Mouse (Mus musculus) midbrain, postnatal 0 days (tissue): ENCODE data around the gene Zfp358. TPM values are rescaled to one million over a fixed set of nuclear protein-coding genes. Genes with fewer than 3 reads are reported as not detected.

Experiments
- ATAC-seq: fragments of 200-750 bp; cut with Nextera tagmentation; 2 replicates; pipeline ENCODE4 v1.8.0; 2017; ENCODE audit warnings: moderate number of reproducible peaks, mild to moderate bottlenecking, moderate TSS enrichment, moderate library complexity; ENCODE audit not compliant: low FRiP score
- DNase-seq: peaks from one replicate; pipeline ENCODE4 v3.0.0-alpha.2; 2015; ENCODE audit warnings: low spot score
- H3K27ac ChIP-seq: fragments of 300-500 bp; sonication (generic); 2 replicates; pipeline ENCODE4 v1.5.1; 2014; ENCODE audit warnings: low read depth, mild to moderate bottlenecking, low read length, mixed read lengths
- H3K27me3 ChIP-seq: fragments of 300-500 bp; sonication (generic); 2 replicates; pipeline ENCODE4 v1.6.1; 2014; ENCODE audit warnings: low read length, control low read depth, mixed read lengths; ENCODE audit not compliant: insufficient read depth
- H3K36me3 ChIP-seq: fragments of 300-500 bp; sonication (generic); 2 replicates; pipeline ENCODE4 v1.6.1; 2014; ENCODE audit warnings: low read length, control low read depth, mixed read lengths; ENCODE audit not compliant: insufficient read depth
- H3K4me1 ChIP-seq: fragments of 300-500 bp; sonication (generic); 2 replicates; pipeline ENCODE4 v1.6.1; 2014; ENCODE audit warnings: mild to moderate bottlenecking, control low read depth, antibody characterized with exemption, low read length, mixed read lengths; ENCODE audit not compliant: insufficient read depth
- H3K4me2 ChIP-seq: fragments of 300-500 bp; sonication (generic); 2 replicates; pipeline ENCODE4 v1.6.1; 2014; ENCODE audit warnings: low read depth, mild to moderate bottlenecking, low read length, mixed read lengths; ENCODE audit not compliant: poor library complexity, severe bottlenecking
- H3K4me3 ChIP-seq: fragments of 300-500 bp; sonication (generic); 2 replicates; pipeline ENCODE4 v1.5.1; 2014; ENCODE audit warnings: low read depth, mild to moderate bottlenecking, low read length, moderate library complexity
- H3K9ac ChIP-seq: fragments of 300-500 bp; sonication (generic); replicated peaks from 2 replicates; pipeline ENCODE4 v1.6.1; 2014; ENCODE audit warnings: mild to moderate bottlenecking, low read length, moderate library complexity, mixed read lengths; ENCODE audit not compliant: poor library complexity, severe bottlenecking
- H3K9me3 ChIP-seq: fragments of 300-500 bp; sonication (generic); 2 replicates; pipeline ENCODE4 v1.6.1; 2016; ENCODE audit warnings: low read length, control low read depth
- CTCF ChIP-seq: IDR thresholded peaks from 2 replicates; pipeline ENCODE4 v1.5.1; 2016; ENCODE audit warnings: antibody characterized with exemption, mild to moderate bottlenecking
- WGBS: fragments of 180-500 bp; shearing (Covaris S2); extraction: QIAGEN DNeasy Blood & Tissue Kit; methylation state at CpG from one replicate; pipeline ENCODE4 v1.1.7; 2014; 5-methylcytosine and 5-hydroxymethylcytosine counted together
- polyA plus RNA-seq: library from polyadenylated mRNA; unstranded; fragments of >200 nt; fragmentation: Nextera tagmentation; extraction: Ambion mirVana; gene quantifications from 2 replicates; pipeline ENCODE4 v1.2.1, GENCODE M21; 2015
- total RNA-seq: library from RNA; depleted of rRNA; stranded (reverse); fragments of >200 nt; gene quantifications from 2 replicates; pipeline ENCODE4 v1.2.3, GENCODE M21; 2014; rRNA removed

Gene Zfp358
- total RNA-seq = 85.5 and 106 TPM in 2 replicates
- 57.1 and 58.3 TPM in 2 replicates for polyA plus RNA-seq

DNA sequence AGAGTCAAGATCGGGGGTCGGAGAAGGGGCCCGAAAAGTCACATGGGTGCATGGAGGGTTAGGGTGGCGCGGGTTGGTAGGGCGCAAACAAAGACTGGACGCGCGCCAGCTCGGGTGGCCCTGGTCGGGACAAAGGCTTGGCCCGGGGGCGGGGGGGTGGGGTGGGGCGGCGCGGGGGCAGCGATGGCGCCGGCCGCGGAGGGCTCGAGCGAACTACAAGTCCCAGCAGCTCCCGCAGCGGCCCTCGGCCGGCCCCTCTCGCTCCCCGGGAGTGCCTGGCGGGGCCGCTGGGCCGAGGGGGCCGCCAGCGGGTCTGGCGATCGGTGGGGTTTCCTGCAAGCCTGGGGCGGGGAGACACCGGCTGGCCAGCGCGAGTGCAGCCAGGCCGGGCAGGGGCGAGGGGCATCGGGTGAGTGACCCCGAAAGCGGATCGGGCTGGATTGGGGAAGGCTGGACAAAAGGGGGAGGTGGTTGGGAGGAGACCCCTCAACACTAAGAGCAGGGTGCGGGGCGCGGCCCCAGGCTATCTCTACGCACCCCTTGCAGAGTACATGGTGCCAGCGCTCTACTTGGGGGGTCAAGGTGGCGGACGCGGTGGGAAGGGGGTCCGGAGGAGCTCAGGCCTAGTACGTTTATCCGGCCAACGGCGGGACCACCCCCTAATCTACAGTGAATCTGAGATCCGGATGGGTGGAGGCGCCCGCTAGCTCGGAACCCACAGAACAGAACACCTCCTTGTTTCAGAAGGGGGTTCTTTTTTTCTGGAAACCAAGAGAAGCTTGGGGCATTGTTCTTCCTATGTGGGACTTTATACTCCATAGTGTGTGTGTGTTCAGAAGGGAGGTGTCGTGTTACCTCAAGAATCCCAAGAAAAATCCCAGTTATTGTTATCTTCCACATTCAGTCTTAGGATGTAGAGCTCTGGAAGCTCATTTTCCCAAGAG lies at the start of gene Zfp358:
Zfp358 (plus strand) TSS at position 238 of the 944 bp plus-strand sequence.
- ATAC-seq = peak; percentile 88
- DNase-seq = peak; percentile 86
- Histone ChIP-seq H3K9ac (peak within 1 kb of the TSS; percentile 99), H3K4me3 (peak within 1 kb of the TSS; percentile 86), H3K4me2 (peak within 1 kb of the TSS; percentile 70), H3K4me1 (0 out of 2 replicates have a peak, but pooled peaks cover 6% of the 10 kb centered on the region), H3K27me3 (no peaks in the 10 kb centered on the region), H3K27ac (peak within 1 kb of the TSS; percentile 96), H3K36me3 (peaks cover 20% of the 10 kb centered on the region), H3K9me3 (no peaks in the 10 kb centered on the region)
- no peak for TF ChIP-seq CTCF
- 1% methylated on average over 54 of the region's 64 CpGs for WGBS

DNA sequence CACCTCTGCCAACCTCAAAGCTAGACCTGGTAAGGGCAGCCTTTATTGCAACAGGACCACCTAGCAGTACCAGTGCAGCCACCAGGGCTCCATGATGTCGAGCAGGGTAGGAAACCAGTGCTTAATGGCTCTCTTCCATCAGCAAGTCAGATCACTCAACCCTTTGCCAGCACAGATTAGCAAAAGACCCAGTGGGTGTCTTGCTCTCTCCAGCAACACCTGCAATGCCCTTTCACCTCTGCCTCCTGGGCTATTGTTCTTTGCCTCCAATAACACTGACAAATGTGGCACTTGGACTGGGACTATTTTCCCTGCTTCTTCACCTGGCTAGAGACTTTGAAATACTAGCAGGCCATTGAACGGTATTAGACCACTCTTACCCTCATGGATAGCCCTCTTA lies 43.7 kb upstream of the Zfp358 start:
- no peak for DNase-seq
- no peak overlapping the region for H3K27ac ChIP-seq
- peaks cover 60% of the 10 kb centered on the region for H3K36me3 ChIP-seq
- H3K27me3 ChIP-seq = no peaks in the 10 kb centered on the region
- H3K4me1 ChIP-seq = no peaks in the 10 kb centered on the region
- WGBS = 92% methylated on average over 2 of the region's 2 CpGs
- no peak overlapping the region for H3K4me2 ChIP-seq
- ATAC-seq = no peak
- no peak for TF ChIP-seq CTCF
- no peak overlapping the region for H3K9ac ChIP-seq
- H3K4me3 ChIP-seq = no peak overlapping the region
- no peaks in the 10 kb centered on the region for H3K9me3 ChIP-seq

DNA sequence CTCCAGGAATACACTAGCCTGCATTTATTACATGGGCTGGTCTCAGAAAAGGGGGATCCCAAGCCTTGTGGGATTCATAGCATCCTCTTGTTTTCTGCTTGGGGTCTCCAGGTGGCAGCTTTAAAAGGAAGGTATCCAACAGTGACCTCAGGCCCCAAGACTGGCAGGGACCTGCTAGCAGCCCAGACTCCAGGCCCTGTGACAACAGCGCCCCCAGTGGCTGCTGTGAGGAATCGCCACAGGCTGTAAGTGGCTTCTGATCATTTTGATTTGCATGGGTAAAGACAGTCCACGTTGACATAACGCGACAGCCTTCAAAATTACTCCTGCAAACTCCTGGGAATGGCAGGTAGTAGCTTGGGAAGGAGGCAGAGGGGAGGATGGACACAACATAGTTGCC lies 42.3 kb upstream of the Zfp358 start:
- no peak overlapping the region for H3K4me3 ChIP-seq
- peak; percentile 92 for TF ChIP-seq CTCF
- peaks cover 66% of the 10 kb centered on the region for H3K36me3 ChIP-seq
- peak; percentile 70 for DNase-seq
- H3K9ac ChIP-seq = no peak overlapping the region
- H3K27me3 ChIP-seq = no peaks in the 10 kb centered on the region
- 31% methylated on average over 5 of the region's 5 CpGs for WGBS
- H3K4me2 ChIP-seq = no peak overlapping the region
- no peaks in the 10 kb centered on the region for H3K4me1 ChIP-seq
- ATAC-seq = peak; percentile 59; the same call in 1 of the 2 replicates
- no peak overlapping the region for H3K27ac ChIP-seq
- H3K9me3 ChIP-seq = no peaks in the 10 kb centered on the region

DNA sequence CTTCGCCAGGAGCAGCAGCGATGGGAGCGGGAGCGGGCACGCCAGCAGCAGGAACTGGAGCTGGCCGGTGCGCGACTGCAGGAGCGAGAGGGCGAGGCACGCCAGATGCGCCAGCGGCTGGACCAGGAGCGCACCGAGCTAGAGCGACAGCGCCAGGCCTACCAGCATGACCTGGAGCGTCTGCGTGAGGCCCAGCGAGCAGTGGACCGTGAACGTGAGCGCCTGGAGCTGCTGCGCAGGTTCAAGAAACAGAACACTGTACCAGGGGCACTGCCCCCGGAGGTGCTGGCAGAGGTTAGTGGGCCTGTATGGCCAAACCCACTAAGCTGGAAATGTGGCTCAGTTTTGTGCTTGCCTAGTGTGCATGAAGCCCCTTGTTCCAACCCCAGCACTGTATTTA lies 40.9 kb upstream of the Zfp358 start:
- H3K4me1 ChIP-seq = no peaks in the 10 kb centered on the region
- H3K9ac ChIP-seq = no peak overlapping the region
- ATAC-seq = no peak
- no peaks in the 10 kb centered on the region for H3K27me3 ChIP-seq
- no peak overlapping the region for H3K4me3 ChIP-seq
- no peaks in the 10 kb centered on the region for H3K9me3 ChIP-seq
- H3K36me3 ChIP-seq = peaks cover 73% of the 10 kb centered on the region
- TF ChIP-seq CTCF = no peak
- DNase-seq = no peak
- H3K27ac ChIP-seq = no peak overlapping the region
- 94% methylated on average over 25 of the region's 25 CpGs for WGBS
- no peak overlapping the region for H3K4me2 ChIP-seq

DNA sequence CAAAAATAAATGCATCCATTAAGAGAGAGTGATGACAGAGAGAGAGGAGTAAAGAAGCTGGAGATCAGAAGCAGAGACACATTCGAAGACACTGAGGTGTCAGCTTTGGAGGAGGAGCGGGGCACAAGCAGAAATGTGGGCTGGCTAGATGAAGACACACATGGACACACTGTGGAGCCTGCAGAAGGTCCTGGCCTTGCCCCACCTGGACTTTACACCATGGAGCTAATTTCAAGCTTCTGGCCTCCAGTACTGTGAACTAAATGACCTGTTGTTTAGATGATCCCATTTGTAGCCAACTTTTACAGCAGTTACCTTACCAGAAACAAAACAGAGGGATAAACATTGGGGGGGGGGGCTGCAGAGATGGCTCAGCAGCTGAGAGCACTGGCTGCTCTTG lies 29.7 kb upstream of the Zfp358 start:
- Histone ChIP-seq H3K9me3 (no peaks in the 10 kb centered on the region), H3K36me3 (no peaks in the 10 kb centered on the region; the same call in 1 of the 2 replicates), H3K4me3 (no peak overlapping the region), H3K27me3 (no peaks in the 10 kb centered on the region), H3K4me2 (no peak overlapping the region), H3K9ac (no peak overlapping the region), H3K27ac (no peak overlapping the region), H3K4me1 (no peaks in the 10 kb centered on the region)
- no peak for ATAC-seq
- no peak for DNase-seq
- WGBS = 86% methylated on average over 2 of the region's 2 CpGs
- TF ChIP-seq CTCF = no peak

DNA sequence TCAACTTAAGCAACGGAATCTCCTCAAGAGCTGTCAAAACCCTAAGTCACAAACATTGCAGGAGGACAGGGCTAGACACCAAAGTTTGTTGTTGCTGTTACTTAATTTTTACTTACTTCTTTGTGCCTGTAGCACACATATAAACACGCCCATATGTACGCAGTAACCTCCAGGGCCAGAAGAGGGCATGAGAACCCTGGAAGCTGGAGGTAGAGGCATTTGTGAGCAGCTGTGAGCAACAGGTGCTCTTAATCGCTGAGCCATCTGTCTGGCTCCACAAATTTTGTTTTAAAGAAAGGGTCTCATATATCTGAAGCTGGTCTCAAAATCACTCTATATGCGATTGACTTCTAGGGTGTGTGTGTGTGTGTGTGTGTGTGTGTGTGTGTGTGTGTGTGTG lies 28.6 kb upstream of the Zfp358 start:
- H3K4me3 ChIP-seq = no peak overlapping the region
- ATAC-seq = no peak
- H3K27me3 ChIP-seq = no peaks in the 10 kb centered on the region
- 51% methylated on average over 5 of the region's 5 CpGs for WGBS
- H3K4me2 ChIP-seq = no peak overlapping the region
- no peaks in the 10 kb centered on the region for H3K4me1 ChIP-seq
- DNase-seq = peak; percentile 54
- H3K9ac ChIP-seq = no peak overlapping the region
- no peaks in the 10 kb centered on the region for H3K9me3 ChIP-seq
- H3K27ac ChIP-seq = no peak overlapping the region
- TF ChIP-seq CTCF = peak; percentile 67
- H3K36me3 ChIP-seq = no peaks in the 10 kb centered on the region
